Mouse (Mus musculus) ES-Bruce4 (cell line): ENCODE measurements around the gene Hoxc10.

ENCODE experiments used
- CTCF ChIP-seq: IDR thresholded peaks from one replicate; pipeline ENCODE4 v1.8.1; 2011; ENCODE audit warnings: low read depth, low read length
- EP300 ChIP-seq: IDR thresholded peaks from 2 replicates; pipeline ENCODE4 v1.6.1; 2011; ENCODE audit warnings: low read depth, low read length; ENCODE audit not compliant: insufficient read depth

- TF ChIP-seq CTCF = no peak
- TF ChIP-seq EP300 = no peak
Observed at GRCm38 (mm10) chr15:102978615-102979515, 12.3 kb downstream of the Hoxc10 start.
